Mouse (Mus musculus) midbrain, embryonic 14.5 days (tissue): ENCODE results near the gene Pcyox1. TPM values are rescaled to one million over a fixed set of nuclear protein-coding genes. Genes with fewer than 3 reads are reported as not detected.
"Not testable (repeated sequence)": the region's sequence is repeated elsewhere in the genome, so short reads cannot be mapped to it uniquely, and the experiment has no call there.

ENCODE experiments used
- ATAC-seq: fragments of 200-750 bp; cut with Nextera tagmentation; 2 replicates; pipeline ENCODE4 v1.8.0; 2017; ENCODE audit warnings: moderate number of reproducible peaks, moderate library complexity; ENCODE audit not compliant: low FRiP score, low TSS enrichment
- DNase-seq: peaks from one replicate; pipeline ENCODE4 v3.0.0-alpha.2; 2015
- H3K27ac ChIP-seq: fragments of 300-500 bp; sonication (generic); replicated peaks from 2 replicates; pipeline ENCODE4 v1.5.1; 2014; ENCODE audit warnings: mild to moderate bottlenecking, low read depth, low read length, moderate library complexity
- H3K27me3 ChIP-seq: fragments of 300-500 bp; sonication (generic); 2 replicates; pipeline ENCODE4 v1.6.1; 2014; ENCODE audit warnings: low read length, control low read depth, mixed read lengths; ENCODE audit not compliant: control insufficient read depth, insufficient read depth
- H3K36me3 ChIP-seq: fragments of 300-500 bp; sonication (generic); 2 replicates; pipeline ENCODE4 v1.6.1; 2014; ENCODE audit warnings: low read length, control low read depth; ENCODE audit not compliant: control insufficient read depth, insufficient read depth
- H3K4me1 ChIP-seq: fragments of 300-500 bp; sonication (generic); 2 replicates; pipeline ENCODE4 v1.6.1; 2014; ENCODE audit warnings: mild to moderate bottlenecking, antibody characterized with exemption, low read length, control low read depth; ENCODE audit not compliant: control insufficient read depth, insufficient read depth
- H3K4me2 ChIP-seq: fragments of 300-500 bp; sonication (generic); 2 replicates; pipeline ENCODE4 v1.6.1; 2014; ENCODE audit warnings: mild to moderate bottlenecking, low read length, moderate library complexity
- H3K4me3 ChIP-seq: fragments of 300-500 bp; sonication (generic); replicated peaks from 2 replicates; pipeline ENCODE4 v1.5.1; 2014; ENCODE audit warnings: low read depth, low read length
- H3K9ac ChIP-seq: fragments of 300-500 bp; sonication (generic); replicated peaks from 2 replicates; pipeline ENCODE4 v1.6.1; 2014; ENCODE audit warnings: mild to moderate bottlenecking, low read length, moderate library complexity
- H3K9me3 ChIP-seq: fragments of 300-500 bp; sonication (generic); 2 replicates; pipeline ENCODE4 v1.6.1; 2016; ENCODE audit warnings: low read length, control low read depth, mixed read lengths; ENCODE audit not compliant: control insufficient read depth
- WGBS: fragments of 180-500 bp; shearing (Covaris S2); extraction: QIAGEN DNeasy Blood & Tissue Kit; methylation state at CpG from one replicate; pipeline ENCODE4 v1.1.7; 2014; 5-methylcytosine and 5-hydroxymethylcytosine counted together
- polyA plus RNA-seq: library from polyadenylated mRNA; unstranded; fragments of >200 nt; fragmentation: Nextera tagmentation; extraction: Ambion mirVana; gene quantifications from 2 replicates; pipeline ENCODE4 v1.2.1, GENCODE M21; 2014

The Pcyox1 gene
- polyA plus RNA-seq, 1 experiment from 2014 or later = 109 TPM

GRCm38 (mm10) chr6:86346063-86346462 lies 50.9 kb downstream of the Pcyox1 start:
- no peaks in the 10 kb centered on the region for H3K9me3 ChIP-seq
- DNase-seq (no peak), ATAC-seq (no peak)
- 83% methylated on average over 2 of the region's 2 CpGs for WGBS
- H3K27ac ChIP-seq = no peak overlapping the region
- no peak overlapping the region for H3K4me3 ChIP-seq
- H3K4me2 ChIP-seq = no peak overlapping the region
- no peaks in the 10 kb centered on the region for H3K36me3 ChIP-seq
- no peaks in the 10 kb centered on the region for H3K27me3 ChIP-seq
- H3K9ac ChIP-seq = no peak overlapping the region
- 0 out of 2 replicates have a peak, but pooled peaks cover 5% of the 10 kb centered on the region for H3K4me1 ChIP-seq

- Histone ChIP-seq H3K27ac (no peak overlapping the region), H3K4me3 (no peak overlapping the region)
- peak; percentile 44 for DNase-seq
These were observed 53.3 kb downstream of the Pcyox1 start for GRCm38 (mm10) chr6:86343656-86344055.

GRCm38 (mm10) chr6:86336340-86336739 lies 60.6 kb downstream of the Pcyox1 start:
- H3K4me3 ChIP-seq, ATAC-seq, H3K27ac ChIP-seq, H3K9ac ChIP-seq, H3K9me3 ChIP-seq, DNase-seq, H3K27me3 ChIP-seq, H3K4me1 ChIP-seq, H3K4me2 ChIP-seq, H3K36me3 ChIP-seq: not testable (repeated sequence)
- 91% methylated on average over 4 of the region's 4 CpGs for WGBS

More at GRCm38 (mm10) chr6:86343656-86344055, 53.3 kb downstream of the Pcyox1 start:
- Histone ChIP-seq H3K9me3 (no peaks in the 10 kb centered on the region), H3K4me1 (0 out of 2 replicates have a peak, but pooled peaks cover 5% of the 10 kb centered on the region), H3K36me3 (no peaks in the 10 kb centered on the region), H3K9ac (peak overlapping the region; percentile 7; the same call in 1 of the 2 replicates), H3K4me2 (peak overlapping the region; percentile 33), H3K27me3 (no peaks in the 10 kb centered on the region)
- WGBS = 5% methylated on average over 7 of the region's 7 CpGs
- no peak for ATAC-seq

Other genes starting within 250 kb of the Pcyox1 start
- 8.6 and 9.7 TPM in 2 replicates for gene Tgfa, start 201.9 kb downstream of the Pcyox1 start, polyA plus RNA-seq
- gene Fam136a, start 31.5 kb downstream of the Pcyox1 start, polyA plus RNA-seq = 124 and 130 TPM in 2 replicates
- 480 and 559 TPM in 2 replicates for gene Snrpg, start 25.9 kb downstream of the Pcyox1 start, polyA plus RNA-seq
- gene Tia1, start 7.1 kb upstream of the Pcyox1 start, polyA plus RNA-seq = 317 and 387 TPM in 2 replicates
- not detected in 2 replicates for gene Gm44790, start 29.5 kb upstream of the Pcyox1 start, polyA plus RNA-seq
- 22.8 and 25.5 TPM in 2 replicates for gene C87436, start 41.2 kb upstream of the Pcyox1 start, polyA plus RNA-seq
- 289 and 325 TPM in 2 replicates for gene Pcbp1, start 129.2 kb upstream of the Pcyox1 start, polyA plus RNA-seq
- 0.76 and 0.92 TPM in 2 replicates for gene Asprv1, start 231.0 kb upstream of the Pcyox1 start, polyA plus RNA-seq